Mouse (Mus musculus) lung, postnatal 0 days (tissue): Measurements from ENCODE around the gene Tmem114.

ENCODE experiments used
- CTCF ChIP-seq: IDR thresholded peaks from 2 replicates; pipeline ENCODE4 v1.5.1; 2016; ENCODE audit warnings: antibody characterized with exemption, mild to moderate bottlenecking
- EP300 ChIP-seq: IDR thresholded peaks from 2 replicates; pipeline ENCODE4 v1.6.1; 2016; ENCODE audit warnings: antibody characterized with exemption, mild to moderate bottlenecking, control low read depth

DNA sequence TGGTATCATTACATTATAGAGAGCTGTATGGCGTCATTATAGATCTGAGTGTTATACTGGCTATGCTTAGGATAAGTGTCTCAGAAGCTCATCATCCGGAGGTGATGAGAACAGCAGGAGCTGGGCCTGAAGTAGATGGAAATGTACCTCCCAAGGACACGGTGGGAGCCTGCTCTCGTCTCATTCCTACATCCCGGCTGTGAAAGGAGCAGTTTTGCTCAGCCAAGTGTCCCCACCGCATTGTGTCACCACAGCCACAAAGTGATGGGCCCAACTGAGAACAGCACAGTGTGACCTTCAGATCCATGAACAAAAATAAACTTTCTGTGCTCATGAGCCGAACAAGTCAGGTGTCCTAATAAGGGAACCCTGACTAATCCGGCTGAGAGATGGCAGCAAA, 8.9 kb downstream of the Tmem114 start:
- TF ChIP-seq CTCF (no peak), EP300 (no peak)
